Mouse (Mus musculus): ENCODE data around the gene Sh3gl3. TPM values are rescaled to one million over a fixed set of nuclear protein-coding genes. Genes with fewer than 3 reads are reported as not detected.

Gene Sh3gl3
- total and polyA plus RNA-seq, 3 experiments, result 0.22 TPM; not detected in 2

DNA sequence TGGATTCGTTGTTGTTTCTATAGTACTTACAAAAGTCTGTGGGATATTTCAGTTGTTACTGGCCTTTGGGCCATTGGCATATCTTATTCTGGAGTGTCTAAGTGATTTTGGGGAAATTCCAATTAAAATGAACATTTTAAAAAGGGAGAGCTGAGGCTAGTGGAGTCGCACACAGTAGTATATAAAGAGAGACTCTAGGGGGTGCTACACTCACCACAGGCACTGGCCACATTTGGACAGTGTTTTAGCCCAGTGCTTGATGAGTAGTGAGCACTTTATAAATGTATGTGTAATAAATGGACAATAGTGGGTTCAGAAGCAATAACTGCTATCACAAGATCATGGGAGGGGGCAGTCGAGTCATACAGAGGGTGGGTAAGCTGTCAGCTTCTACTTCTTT, 2.6 kb downstream of the Sh3gl3 start:
- ATAC-seq (ENCODE audit: extremely low read depth, insufficient number of reproducible peaks, low FRiP score, poor library complexity, severe bottlenecking), result no peak
- TF ChIP-seq TAL1 (conservative IDR thresholded peaks at IDR 0.05; ENCODE audit: low read depth, low read length), result no peak
- no peaks in the 10 kb centered on the region for H3K36me3 ChIP-seq (replicated peaks)
- no peaks in the 10 kb centered on the region for H3K27me3 ChIP-seq (ENCODE audit: insufficient read depth, low read length)
- no peak overlapping the region for H3K4me3 ChIP-seq (ENCODE audit: low read depth, low read length)
- no peaks in the 10 kb centered on the region for H3K4me1 ChIP-seq (ENCODE audit: insufficient read depth, low read depth, low read length)
- no peak for DNase-seq (ENCODE audit: low spot score)
- H3K9me3 ChIP-seq (replicated peaks), result peaks cover 44% of the 10 kb centered on the region

DNA sequence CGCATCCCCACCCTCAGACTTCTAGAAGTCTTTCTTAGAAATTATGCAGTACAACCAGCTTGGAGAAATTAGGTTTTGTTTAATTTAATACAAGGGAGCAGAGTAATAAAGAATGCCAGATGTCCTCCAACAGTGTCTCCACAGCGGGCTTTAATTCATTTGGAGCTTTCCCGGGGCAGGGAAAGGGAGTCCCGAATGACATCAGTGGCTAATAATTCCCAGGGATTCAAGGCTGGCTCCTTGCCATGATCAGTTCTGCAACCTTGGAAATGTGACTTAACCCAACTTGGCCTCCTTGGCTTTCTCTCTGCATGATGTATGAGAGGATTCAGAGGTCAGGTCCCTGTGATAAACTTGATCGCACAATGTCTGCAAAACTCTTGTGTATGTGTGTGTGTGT, 3.7 kb downstream of the Sh3gl3 start:
- Histone ChIP-seq H3K4me1 (ENCODE audit: insufficient read depth, low read depth, low read length) (no peaks in the 10 kb centered on the region), H3K4me3 (ENCODE audit: low read depth, low read length) (no peak overlapping the region), H3K9me3 (replicated peaks) (peaks cover 43% of the 10 kb centered on the region), H3K36me3 (replicated peaks) (no peaks in the 10 kb centered on the region), H3K27me3 (ENCODE audit: insufficient read depth, low read length) (no peaks in the 10 kb centered on the region)
- TF ChIP-seq GATA2 (IDR thresholded peaks at IDR 0.05; ENCODE audit: borderline replicate concordance, low read depth, low read length) (no peak), TAL1 (conservative IDR thresholded peaks at IDR 0.05; ENCODE audit: low read depth, low read length) (no peak), POLR2AphosphoS5 (IDR thresholded peaks at IDR 0.05; ENCODE audit: insufficient replicate concordance, low read depth, low read length) (no peak), CTCF (IDR thresholded peaks at IDR 0.05; ENCODE audit: low read depth, low read length) (no peak), GATA1 (IDR thresholded peaks at IDR 0.05; ENCODE audit: borderline replicate concordance, low read length) (no peak)
- no peak for DNase-seq (ENCODE audit: low spot score)
- no peak for ATAC-seq (ENCODE audit: extremely low read depth, insufficient number of reproducible peaks, low FRiP score, poor library complexity, severe bottlenecking)

DNA sequence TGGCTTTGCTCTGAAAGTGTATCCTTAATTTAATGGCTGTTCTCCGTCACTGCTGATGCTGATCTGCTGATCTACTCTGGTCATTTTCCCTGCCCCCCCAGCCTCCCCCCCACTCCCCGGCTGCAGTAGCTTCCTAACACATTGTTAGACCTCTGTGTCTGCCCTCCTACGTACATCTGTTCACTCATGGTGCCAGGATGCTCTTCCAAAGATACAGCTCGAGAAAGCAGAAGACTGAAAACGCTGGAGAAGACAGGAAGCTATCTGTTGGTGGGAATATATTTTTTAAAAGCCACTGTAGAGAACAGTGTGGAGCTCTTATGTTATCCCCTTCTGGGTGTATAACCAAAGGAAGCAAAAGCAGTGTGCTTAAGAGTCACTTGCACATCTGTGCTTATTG, 7.3 kb downstream of the Sh3gl3 start:
- Histone ChIP-seq H3K9me3 (replicated peaks) (peaks cover 21% of the 10 kb centered on the region), H3K4me1 (ENCODE audit: insufficient read depth, low read depth, low read length) (no peaks in the 10 kb centered on the region), H3K4me3 (ENCODE audit: low read depth, low read length) (no peak overlapping the region), H3K36me3 (replicated peaks) (no peaks in the 10 kb centered on the region), H3K27me3 (ENCODE audit: insufficient read depth, low read length) (no peaks in the 10 kb centered on the region)
- ATAC-seq (ENCODE audit: extremely low read depth, insufficient number of reproducible peaks, low FRiP score, poor library complexity, severe bottlenecking), result no peak
- no peak for TF ChIP-seq GATA2 (IDR thresholded peaks at IDR 0.05; ENCODE audit: borderline replicate concordance, low read depth, low read length)
- no peak for TF ChIP-seq GATA1 (IDR thresholded peaks at IDR 0.05; ENCODE audit: borderline replicate concordance, low read length)
- no peak for TF ChIP-seq CTCF (IDR thresholded peaks at IDR 0.05; ENCODE audit: low read depth, low read length)
- TF ChIP-seq TAL1 (conservative IDR thresholded peaks at IDR 0.05; ENCODE audit: low read depth, low read length), result no peak
- no peak for TF ChIP-seq POLR2AphosphoS5 (IDR thresholded peaks at IDR 0.05; ENCODE audit: insufficient replicate concordance, low read depth, low read length)
- DNase-seq (ENCODE audit: low spot score), result no peak

DNA sequence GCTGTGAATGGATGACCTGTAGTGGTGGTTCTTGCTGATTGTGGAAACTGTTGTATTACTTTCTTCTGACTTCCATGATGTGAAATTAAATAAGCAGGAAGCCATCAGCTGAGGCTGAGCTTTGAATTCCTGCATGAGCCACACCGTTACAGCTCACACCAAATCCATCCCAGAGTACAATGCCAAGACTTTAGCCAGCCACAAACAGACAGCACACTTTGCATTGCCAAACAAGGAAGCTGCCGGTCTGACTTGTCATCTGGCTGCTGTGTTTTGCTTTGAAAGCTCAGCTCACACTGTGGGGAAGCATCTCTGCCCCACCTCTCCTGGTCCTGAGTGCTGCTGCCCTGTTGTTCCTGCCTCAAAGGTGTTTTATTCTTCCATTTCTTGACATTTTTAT, 9.1 kb downstream of the Sh3gl3 start:
- TF ChIP-seq TAL1 (conservative IDR thresholded peaks at IDR 0.05; ENCODE audit: low read depth, low read length), result no peak
- no peak for TF ChIP-seq POLR2AphosphoS5 (IDR thresholded peaks at IDR 0.05; ENCODE audit: insufficient replicate concordance, low read depth, low read length)
- no peak for TF ChIP-seq CTCF (IDR thresholded peaks at IDR 0.05; ENCODE audit: low read depth, low read length)
- no peak for TF ChIP-seq GATA1 (IDR thresholded peaks at IDR 0.05; ENCODE audit: borderline replicate concordance, low read length)
- no peak for TF ChIP-seq GATA2 (IDR thresholded peaks at IDR 0.05; ENCODE audit: borderline replicate concordance, low read depth, low read length)

DNA sequence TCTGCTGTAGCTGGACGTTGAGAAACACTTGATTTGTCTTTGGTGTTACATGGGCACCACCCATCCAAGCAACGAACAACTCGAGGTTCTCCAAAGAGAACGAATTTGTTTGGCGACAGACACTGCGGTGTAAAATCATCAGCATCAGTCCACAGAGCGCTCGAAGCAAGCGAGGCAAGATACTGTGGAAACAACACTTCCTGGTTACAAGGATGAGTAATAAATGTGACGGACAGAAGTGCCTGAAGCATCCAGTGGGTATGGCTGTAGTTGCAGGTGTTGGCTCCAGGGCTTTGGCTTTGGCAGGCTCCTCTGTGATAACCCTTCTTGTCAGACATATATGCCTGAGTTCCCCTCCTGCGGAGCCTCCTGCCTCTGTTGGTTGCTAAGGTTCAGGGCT, 18.0 kb downstream of the Sh3gl3 start:
- Histone ChIP-seq H3K27me3 (ENCODE audit: insufficient read depth, low read length) (no peaks in the 10 kb centered on the region), H3K9me3 (replicated peaks) (peaks cover 24% of the 10 kb centered on the region), H3K36me3 (replicated peaks) (no peaks in the 10 kb centered on the region), H3K4me3 (ENCODE audit: low read depth, low read length) (no peak overlapping the region), H3K4me1 (ENCODE audit: insufficient read depth, low read depth, low read length) (no peaks in the 10 kb centered on the region)
- no peak for DNase-seq (ENCODE audit: low spot score)
- no peak for ATAC-seq (ENCODE audit: extremely low read depth, insufficient number of reproducible peaks, low FRiP score, poor library complexity, severe bottlenecking)
- TF ChIP-seq TAL1 (conservative IDR thresholded peaks at IDR 0.05; ENCODE audit: low read depth, low read length) (no peak), POLR2AphosphoS5 (IDR thresholded peaks at IDR 0.05; ENCODE audit: insufficient replicate concordance, low read depth, low read length) (no peak), GATA1 (IDR thresholded peaks at IDR 0.05; ENCODE audit: borderline replicate concordance, low read length) (no peak), CTCF (IDR thresholded peaks at IDR 0.05; ENCODE audit: low read depth, low read length) (no peak), GATA2 (IDR thresholded peaks at IDR 0.05; ENCODE audit: borderline replicate concordance, low read depth, low read length) (no peak)

More for the DNA sequence above, 9.1 kb downstream of the Sh3gl3 start:
- H3K4me3 ChIP-seq (ENCODE audit: low read depth, low read length), result no peak overlapping the region
- no peaks in the 10 kb centered on the region for H3K36me3 ChIP-seq (replicated peaks)
- ATAC-seq (ENCODE audit: extremely low read depth, insufficient number of reproducible peaks, low FRiP score, poor library complexity, severe bottlenecking), result no peak
- H3K4me1 ChIP-seq (ENCODE audit: insufficient read depth, low read depth, low read length), result no peaks in the 10 kb centered on the region
- no peak for DNase-seq (ENCODE audit: low spot score)
- H3K9me3 ChIP-seq (replicated peaks), result peaks cover 18% of the 10 kb centered on the region
- no peaks in the 10 kb centered on the region for H3K27me3 ChIP-seq (ENCODE audit: insufficient read depth, low read length)

DNA sequence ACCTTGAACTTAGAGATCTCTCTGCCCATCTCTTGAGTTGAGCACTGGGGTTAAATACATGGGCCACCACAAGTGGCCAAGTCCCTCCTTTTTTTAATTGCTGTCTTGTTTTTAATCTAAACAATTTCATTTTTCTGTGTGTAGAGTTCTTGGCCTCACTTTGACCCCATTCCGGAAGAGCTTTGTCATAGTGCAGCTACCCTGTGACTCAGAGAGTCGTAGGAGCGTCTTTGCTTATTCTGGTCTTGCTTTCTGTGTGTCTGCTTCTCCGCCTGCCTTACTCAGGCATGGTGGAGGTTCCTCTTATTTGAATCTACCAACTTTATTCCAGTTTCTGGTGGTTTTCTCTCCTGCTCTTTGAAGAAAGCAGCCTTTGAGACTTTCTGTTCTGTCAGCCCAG, 18.9 kb downstream of the Sh3gl3 start:
- Histone ChIP-seq H3K27me3 (ENCODE audit: insufficient read depth, low read length) (no peaks in the 10 kb centered on the region), H3K36me3 (replicated peaks) (no peaks in the 10 kb centered on the region), H3K9me3 (replicated peaks) (peaks cover 25% of the 10 kb centered on the region), H3K4me1 (ENCODE audit: insufficient read depth, low read depth, low read length) (no peaks in the 10 kb centered on the region), H3K4me3 (ENCODE audit: low read depth, low read length) (no peak overlapping the region)
- no peak for TF ChIP-seq POLR2AphosphoS5 (IDR thresholded peaks at IDR 0.05; ENCODE audit: insufficient replicate concordance, low read depth, low read length)
- no peak for TF ChIP-seq GATA1 (IDR thresholded peaks at IDR 0.05; ENCODE audit: borderline replicate concordance, low read length)
- no peak for TF ChIP-seq TAL1 (conservative IDR thresholded peaks at IDR 0.05; ENCODE audit: low read depth, low read length)
- no peak for TF ChIP-seq CTCF (IDR thresholded peaks at IDR 0.05; ENCODE audit: low read depth, low read length)
- no peak for TF ChIP-seq GATA2 (IDR thresholded peaks at IDR 0.05; ENCODE audit: borderline replicate concordance, low read depth, low read length)
- no peak for DNase-seq (ENCODE audit: low spot score)
- no peak for ATAC-seq (ENCODE audit: extremely low read depth, insufficient number of reproducible peaks, low FRiP score, poor library complexity, severe bottlenecking)

DNA sequence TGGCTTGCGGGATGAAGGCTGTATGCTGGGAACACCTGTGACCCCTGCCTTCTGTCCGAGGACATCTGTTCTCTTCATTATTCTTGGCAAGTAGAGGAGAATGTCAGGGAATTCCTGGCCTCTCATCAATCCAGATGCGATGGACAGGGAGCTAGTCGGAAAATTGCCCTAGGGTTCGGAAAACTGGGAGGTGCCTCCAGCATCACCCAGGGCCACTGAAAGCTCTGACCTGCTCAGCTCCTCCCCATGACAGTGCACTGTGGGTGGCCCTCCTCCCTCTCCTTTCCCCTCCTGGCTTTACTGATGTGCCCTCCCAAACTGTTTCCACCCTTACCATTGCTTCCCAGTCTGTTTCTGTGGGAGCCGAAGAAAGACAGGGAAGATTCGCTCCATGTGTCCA, 29.5 kb downstream of the Sh3gl3 start:
- Histone ChIP-seq H3K4me3 (ENCODE audit: low read depth, low read length) (no peak overlapping the region), H3K36me3 (replicated peaks) (no peaks in the 10 kb centered on the region), H3K4me1 (ENCODE audit: insufficient read depth, low read depth, low read length) (no peaks in the 10 kb centered on the region), H3K27me3 (ENCODE audit: insufficient read depth, low read length) (no peaks in the 10 kb centered on the region), H3K9me3 (replicated peaks) (peaks cover 71% of the 10 kb centered on the region)
- ATAC-seq (ENCODE audit: extremely low read depth, insufficient number of reproducible peaks, low FRiP score, poor library complexity, severe bottlenecking) (no peak), DNase-seq (ENCODE audit: low spot score) (no peak)
- TF ChIP-seq GATA2 (IDR thresholded peaks at IDR 0.05; ENCODE audit: borderline replicate concordance, low read depth, low read length), result no peak
- TF ChIP-seq GATA1 (IDR thresholded peaks at IDR 0.05; ENCODE audit: borderline replicate concordance, low read length), result no peak
- TF ChIP-seq TAL1 (conservative IDR thresholded peaks at IDR 0.05; ENCODE audit: low read depth, low read length), result no peak
- no peak for TF ChIP-seq CTCF (IDR thresholded peaks at IDR 0.05; ENCODE audit: low read depth, low read length)
- TF ChIP-seq POLR2AphosphoS5 (IDR thresholded peaks at IDR 0.05; ENCODE audit: insufficient replicate concordance, low read depth, low read length), result no peak
